Mouse (Mus musculus): ENCODE results near the gene Gnas.

Gene Gnas

DNA sequence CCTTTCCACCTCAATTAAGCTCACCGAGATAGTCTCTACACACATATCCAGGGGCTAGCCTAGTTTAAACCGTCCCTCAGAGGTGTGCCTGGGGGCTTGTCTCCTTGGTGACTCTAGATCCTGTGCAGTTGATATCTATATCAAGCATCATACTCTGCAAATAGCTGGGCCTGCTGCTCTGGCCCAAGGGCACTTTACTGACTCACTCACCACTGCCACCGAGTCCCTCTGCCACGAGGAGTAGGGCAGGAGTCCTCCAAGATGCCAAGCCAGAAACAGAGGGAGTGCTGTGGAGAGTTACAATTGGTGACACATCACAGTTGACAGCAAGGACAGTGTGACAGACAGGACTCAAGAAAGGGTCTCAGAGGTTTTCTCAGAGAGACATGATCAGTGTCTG lies 75.5 kb downstream of the Gnas start:
- no peak for DNase-seq (ENCODE audit: low spot score in 2 of 2)

DNA sequence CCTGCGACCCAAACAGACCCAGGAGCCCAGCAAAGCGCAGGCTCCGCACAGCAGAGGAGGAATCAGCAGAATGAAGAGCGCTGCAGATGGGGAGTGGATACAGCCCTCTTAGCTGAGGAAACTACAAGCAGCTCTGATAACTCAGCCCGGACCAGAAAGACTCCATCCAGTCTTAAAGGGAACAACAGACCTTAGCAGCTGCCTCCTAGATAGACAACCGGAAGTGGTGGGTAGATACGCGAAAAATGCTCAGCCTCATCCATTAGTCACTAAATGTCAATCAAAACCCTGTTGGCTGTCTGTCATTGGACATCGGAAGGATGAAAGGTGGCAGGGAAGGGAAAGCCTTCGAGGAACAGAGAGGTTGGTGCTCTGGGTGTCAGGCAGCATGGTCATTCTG lies 82.5 kb downstream of the Gnas start:
- no peak for DNase-seq (ENCODE audit: low spot score in 2 of 2)

DNA sequence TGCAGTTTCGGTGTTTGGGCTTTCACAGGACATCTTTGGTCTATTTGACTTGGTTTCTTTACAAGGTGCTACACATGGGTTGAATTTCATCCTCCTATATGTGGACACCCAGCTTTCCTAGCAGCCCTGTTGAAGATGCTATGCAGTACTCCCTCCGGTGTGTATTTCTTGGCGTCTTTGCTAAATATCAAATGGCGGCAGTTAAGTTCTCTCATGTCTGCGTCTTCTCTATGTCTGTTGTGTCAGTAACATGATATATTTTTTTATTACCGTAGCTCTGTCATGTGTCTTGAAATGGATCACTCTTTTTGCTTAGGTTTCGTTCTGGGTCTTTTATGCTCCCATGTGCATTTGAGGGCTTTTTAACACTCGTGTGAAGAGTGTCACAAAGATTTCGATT lies 96.9 kb downstream of the Gnas start:
- no peak for DNase-seq (ENCODE audit: low spot score in 2 of 2)

DNA sequence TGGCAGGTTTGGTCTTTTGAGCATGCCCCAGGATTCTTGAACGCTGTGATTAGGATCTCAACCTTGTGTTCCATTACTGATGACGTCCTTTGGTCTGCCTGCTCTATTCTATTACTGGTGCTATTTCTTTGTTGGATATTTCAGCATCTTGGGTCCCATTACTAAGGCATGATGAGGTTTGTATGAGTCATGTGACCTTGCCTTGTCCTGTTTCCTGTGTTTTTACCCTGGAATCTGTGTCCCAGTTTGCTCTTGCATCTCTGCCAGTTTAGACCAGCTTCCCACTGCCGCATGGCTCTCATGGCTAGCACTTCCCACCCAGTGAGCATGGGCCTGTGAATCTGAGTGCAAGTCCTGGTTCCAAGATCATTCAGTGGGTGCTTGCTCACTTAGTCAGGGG lies 107.8 kb downstream of the Gnas start:
- no peak for DNase-seq (ENCODE audit: low spot score in 2 of 2)

DNA sequence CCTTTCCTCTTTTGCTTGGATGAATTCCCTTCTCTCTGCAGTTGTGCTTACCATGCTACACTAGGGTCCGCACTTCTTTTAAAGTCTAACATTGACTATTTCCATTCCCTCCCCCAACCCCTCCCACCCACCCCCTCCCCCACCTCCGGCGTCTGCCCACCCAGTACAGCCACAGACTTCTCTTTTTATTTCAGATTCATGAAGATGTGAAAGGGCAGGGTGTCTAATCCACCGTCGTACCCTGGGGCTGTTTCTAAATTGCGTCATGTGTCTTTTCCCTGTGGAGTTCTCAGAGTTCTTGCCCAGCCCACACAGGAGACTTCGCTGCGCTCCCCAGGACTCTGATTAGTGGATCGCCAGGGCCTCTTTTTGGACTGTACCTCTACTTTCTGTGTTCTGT lies 108.4 kb downstream of the Gnas start:
- DNase-seq (ENCODE audit: low spot score in 2 of 2): no peak

DNA sequence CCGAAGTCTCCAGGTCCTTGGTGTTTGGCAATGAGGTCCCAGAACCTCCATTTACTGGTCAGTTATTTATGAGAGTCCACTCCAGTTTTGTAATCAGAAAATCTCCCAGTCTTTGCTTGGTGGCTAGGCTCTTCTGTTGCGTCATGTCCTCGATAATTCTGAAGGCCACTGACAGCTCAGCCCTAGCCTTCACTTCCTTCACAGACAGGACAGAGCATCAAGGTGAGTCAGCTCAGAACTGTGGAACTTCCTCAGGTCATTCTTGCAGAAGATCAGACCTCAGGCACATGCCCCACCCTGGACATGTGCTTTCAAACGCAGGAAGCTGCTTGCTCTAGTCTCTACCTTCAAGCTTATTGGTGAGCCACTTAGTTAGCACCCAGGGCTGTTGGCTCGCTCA lies 109.3 kb downstream of the Gnas start:
- no peak for DNase-seq (ENCODE audit: low spot score in 2 of 2)
